Mouse (Mus musculus) spleen, adult 2 months (tissue): ENCODE data around the gene Casp9.

Experiments used
- CTCF ChIP-seq: fragments of 200-500 bp; IDR thresholded peaks from 2 replicates; pipeline ENCODE4 v1.5.1; 2011; ENCODE audit warnings: mild to moderate bottlenecking, inconsistent platforms; ENCODE audit not compliant: insufficient read depth, insufficient read length, insufficient replicate concordance; ENCODE audit errors: extremely low read depth
- POLR2A ChIP-seq: fragments of 200-500 bp; IDR thresholded peaks from 2 replicates; pipeline ENCODE4 v1.6.1; 2011; ENCODE audit warnings: low read depth, low read length, inconsistent platforms

DNA sequence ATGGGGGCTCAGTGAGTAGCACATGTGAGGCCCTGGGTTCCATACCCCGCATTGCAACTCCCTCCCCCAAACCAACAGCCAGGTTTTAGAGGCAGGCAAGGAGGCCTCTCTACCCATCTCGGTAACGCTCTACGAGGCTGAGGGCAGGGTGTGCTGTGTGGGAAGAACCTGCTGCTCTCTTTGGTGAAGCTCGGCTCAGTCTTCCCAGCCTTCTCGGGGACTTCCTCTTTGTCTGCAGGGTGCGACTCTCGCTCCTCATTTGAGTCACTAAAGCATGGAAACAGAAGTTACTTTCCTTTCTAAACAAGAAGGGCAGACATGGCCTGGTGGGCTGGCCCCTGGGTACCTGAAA is 27.1 kb upstream of the Casp9 start:
- TF ChIP-seq POLR2A (no peak), CTCF (no peak)
